Mouse (Mus musculus) limb, embryonic 14.5 days (tissue): ENCODE measurements around the gene Slc16a14. TPM values are rescaled to one million over a fixed set of nuclear protein-coding genes. Genes with fewer than 3 reads are reported as not detected.

Source experiments
- ATAC-seq: fragments of 200-750 bp; cut with Nextera tagmentation; 2 replicates; pipeline ENCODE4 v1.8.0; 2017; ENCODE audit warnings: low read depth, moderate number of reproducible peaks, moderate TSS enrichment; ENCODE audit not compliant: low FRiP score
- DNase-seq: peaks from one replicate; pipeline ENCODE4 v3.0.0-alpha.2; 2015; ENCODE audit warnings: low spot score
- H3K27ac ChIP-seq: fragments of 300-500 bp; sonication (generic); replicated peaks from 2 replicates; pipeline ENCODE4 v1.5.1; 2014; ENCODE audit warnings: low read depth, mild to moderate bottlenecking, low read length, moderate library complexity, mixed read lengths
- H3K27me3 ChIP-seq: fragments of 300-500 bp; sonication (generic); 2 replicates; pipeline ENCODE4 v1.6.1; 2014; ENCODE audit warnings: low read length, mixed read lengths; ENCODE audit not compliant: control insufficient read depth, insufficient read depth
- H3K36me3 ChIP-seq: fragments of 300-500 bp; sonication (generic); 2 replicates; pipeline ENCODE4 v1.6.1; 2014; ENCODE audit warnings: mild to moderate bottlenecking, low read length, moderate library complexity, mixed read lengths; ENCODE audit not compliant: control insufficient read depth, insufficient read depth
- H3K4me1 ChIP-seq: fragments of 300-500 bp; sonication (generic); 2 replicates; pipeline ENCODE4 v1.6.1; 2014; ENCODE audit warnings: antibody characterized with exemption, low read length, mixed read lengths; ENCODE audit not compliant: control insufficient read depth, insufficient read depth
- H3K4me2 ChIP-seq: fragments of 300-500 bp; sonication (generic); replicated peaks from 2 replicates; pipeline ENCODE4 v1.6.1; 2014; ENCODE audit warnings: low read depth, mild to moderate bottlenecking, low read length, moderate library complexity; ENCODE audit not compliant: severe bottlenecking
- H3K4me3 ChIP-seq: fragments of 300-500 bp; sonication (generic); replicated peaks from 2 replicates; pipeline ENCODE4 v1.5.1; 2014; ENCODE audit warnings: low read length
- H3K9ac ChIP-seq: fragments of 300-500 bp; sonication (generic); 2 replicates; pipeline ENCODE4 v1.6.1; 2014; ENCODE audit warnings: mild to moderate bottlenecking, low read depth, low read length, moderate library complexity; ENCODE audit not compliant: severe bottlenecking
- H3K9me3 ChIP-seq: fragments of 300-500 bp; sonication (generic); 2 replicates; pipeline ENCODE4 v1.6.1; 2016; ENCODE audit warnings: low read length; ENCODE audit not compliant: control insufficient read depth
- POLR2A ChIP-seq: fragments of 200-500 bp; IDR thresholded peaks from 2 replicates; pipeline ENCODE4 v1.8.0; 2012; ENCODE audit warnings: inconsistent platforms, mild to moderate bottlenecking, moderate library complexity, borderline replicate concordance; ENCODE audit not compliant: insufficient read depth, insufficient read length; ENCODE audit errors: extremely low read depth
- WGBS: fragments of 180-500 bp; shearing (Covaris S2); extraction: QIAGEN DNeasy Blood & Tissue Kit; methylation state at CpG from one replicate; pipeline ENCODE4 v1.1.7; 2014; 5-methylcytosine and 5-hydroxymethylcytosine counted together
- polyA plus RNA-seq, 2 experiments: library from polyadenylated mRNA; depleted of rRNA in 1 of 2; stranded (reverse) in 1 of 2; unstranded in 1 of 2; fragments of >200 nt; fragmentation: Nextera tagmentation in 1 of 2; extraction: Ambion mirVana in 1 of 2; gene quantifications; 2 replicates each; pipeline versions ENCODE4 v1.2.1 to v1.2.3; 2012 to 2014

Slc16a14 gene
- polyA plus RNA-seq, 2 experiments = 0.15 to 0.18 TPM

DNA sequence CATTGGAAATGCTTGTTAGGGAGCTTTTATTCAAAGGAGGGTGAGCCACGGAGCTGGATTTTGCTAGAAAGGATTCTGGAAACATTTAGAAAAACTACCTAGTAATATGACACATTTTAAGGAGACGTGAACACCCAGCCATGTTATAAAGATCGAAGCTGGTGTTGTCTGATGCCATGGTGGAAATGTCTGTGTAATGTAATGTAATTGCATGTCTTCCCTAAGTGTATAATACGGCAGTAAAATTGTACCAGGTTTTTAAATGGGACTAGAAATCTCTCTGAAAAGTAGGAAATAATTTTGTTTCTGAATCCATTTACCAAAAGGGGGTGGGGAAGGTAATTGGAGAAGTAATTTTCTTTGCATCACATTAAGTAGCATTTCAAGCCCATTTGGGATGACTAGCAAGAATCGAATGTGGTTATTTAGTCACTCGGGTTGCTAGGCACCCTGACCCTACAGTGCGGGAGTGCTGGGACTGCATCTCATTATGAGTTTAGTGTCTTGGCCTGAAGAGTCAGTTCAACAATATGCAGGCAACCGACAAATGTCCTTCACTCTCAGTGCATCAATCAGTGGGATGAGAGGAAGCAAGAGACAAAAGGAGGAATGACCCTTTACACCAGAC is 24.6 kb downstream of the Slc16a14 start:
- Histone ChIP-seq H3K4me2 (no peak overlapping the region), H3K36me3 (no peaks in the 10 kb centered on the region), H3K27me3 (no peaks in the 10 kb centered on the region), H3K4me1 (no peaks in the 10 kb centered on the region), H3K4me3 (no peak overlapping the region), H3K9me3 (no peaks in the 10 kb centered on the region), H3K9ac (no peak overlapping the region), H3K27ac (no peak overlapping the region)
- 69% methylated on average over 8 of the region's 8 CpGs for WGBS
- DNase-seq (no peak), ATAC-seq (no peak)
- no peak for TF ChIP-seq POLR2A

DNA sequence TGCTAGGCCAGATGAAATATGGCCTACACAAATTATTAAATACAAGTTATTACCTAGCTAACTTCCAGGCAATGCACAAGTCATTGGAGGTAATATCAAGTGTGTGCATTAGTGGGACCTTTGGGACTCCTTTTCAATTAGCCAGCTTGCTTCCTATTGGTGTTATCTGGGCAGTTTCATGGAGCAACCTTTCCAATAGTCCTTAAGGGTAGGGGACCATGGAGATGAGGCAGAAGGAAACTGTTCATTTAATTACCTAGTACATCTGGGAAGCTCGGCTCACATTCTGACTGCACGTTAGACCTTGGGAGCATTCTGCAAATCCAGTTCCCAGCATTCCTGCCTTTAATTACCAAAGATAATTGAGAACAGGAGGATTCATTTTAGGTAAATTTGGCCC is 30.5 kb downstream of the Slc16a14 start:
- no peak for ATAC-seq
- no peak for TF ChIP-seq POLR2A
- Histone ChIP-seq H3K27ac (no peak overlapping the region), H3K36me3 (no peaks in the 10 kb centered on the region), H3K4me3 (no peak overlapping the region), H3K9me3 (no peaks in the 10 kb centered on the region), H3K9ac (no peak overlapping the region), H3K27me3 (no peaks in the 10 kb centered on the region), H3K4me2 (no peak overlapping the region), H3K4me1 (no peaks in the 10 kb centered on the region)
- no peak for DNase-seq
- 45% methylated on average over 2 of the region's 2 CpGs for WGBS

DNA sequence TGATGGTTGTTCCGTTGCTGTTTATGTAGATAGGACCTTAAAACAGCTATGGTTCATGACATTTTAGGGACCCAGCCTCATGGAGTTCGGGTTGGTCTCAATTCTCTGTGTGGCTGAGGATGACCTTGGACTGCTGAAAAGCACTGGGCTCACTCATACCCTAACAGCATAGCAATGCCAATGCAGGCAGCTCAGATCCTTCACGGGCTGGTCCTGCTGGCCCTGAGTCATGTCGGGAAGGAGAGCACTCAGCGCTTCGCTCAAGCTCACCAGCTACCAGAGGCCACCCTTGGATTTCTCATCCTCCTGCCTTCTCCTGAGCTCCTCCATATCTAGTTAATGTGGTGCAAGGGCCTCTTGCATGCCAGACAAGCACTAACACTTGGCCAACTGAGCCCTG is 35.8 kb downstream of the Slc16a14 start:
- 90% methylated on average over 6 of the region's 6 CpGs for WGBS

DNA sequence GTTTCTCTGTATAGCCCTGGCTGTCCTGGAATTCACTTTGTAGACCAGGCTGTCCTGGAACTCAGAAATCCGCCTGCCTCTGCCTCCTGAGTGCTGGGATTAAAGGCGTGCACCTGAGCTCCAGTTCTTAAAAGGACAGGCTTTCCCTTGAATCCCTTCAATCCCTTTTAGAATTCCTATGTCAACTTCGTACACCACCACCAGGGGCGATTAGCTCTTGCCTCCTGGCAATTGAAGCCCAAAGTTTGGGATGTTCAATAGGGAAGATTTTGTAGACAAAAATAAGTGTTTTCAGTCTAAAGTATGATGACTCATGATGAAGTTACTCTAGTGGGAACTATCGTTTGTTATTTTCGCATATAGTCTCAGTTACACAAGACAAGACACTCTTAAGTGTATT is 37.6 kb downstream of the Slc16a14 start:
- 81% methylated on average over 6 of the region's 6 CpGs for WGBS
- TF ChIP-seq POLR2A = no peak
- no peaks in the 10 kb centered on the region for H3K9me3 ChIP-seq

More for the DNA sequence above, 35.8 kb downstream of the Slc16a14 start:
- Histone ChIP-seq H3K9ac (no peak overlapping the region), H3K36me3 (no peaks in the 10 kb centered on the region), H3K27ac (no peak overlapping the region), H3K27me3 (no peaks in the 10 kb centered on the region), H3K4me1 (no peaks in the 10 kb centered on the region), H3K4me2 (no peak overlapping the region), H3K9me3 (no peaks in the 10 kb centered on the region), H3K4me3 (no peak overlapping the region)
- DNase-seq = no peak
- no peak for ATAC-seq
- no peak for TF ChIP-seq POLR2A

DNA sequence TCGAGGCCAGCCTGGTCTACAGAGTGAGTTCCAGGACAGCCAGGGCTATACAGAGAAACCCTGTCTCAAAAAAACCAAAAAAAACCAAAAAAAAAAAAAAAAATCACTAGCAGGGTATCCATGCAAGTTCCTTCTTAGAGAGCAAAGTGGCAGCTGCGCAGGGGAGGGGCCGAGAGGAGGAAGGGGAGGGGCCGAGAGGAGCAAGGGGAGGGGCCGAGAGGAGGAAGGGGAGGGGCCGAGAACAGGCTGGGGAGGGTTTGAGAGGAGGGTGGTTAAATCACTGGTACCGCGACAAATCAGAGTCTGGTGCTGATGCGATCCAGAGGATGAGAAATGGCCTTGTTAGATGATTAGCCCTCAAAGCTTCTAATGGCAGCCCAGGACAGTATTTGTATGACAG is 43.2 kb downstream of the Slc16a14 start:
- H3K9me3 ChIP-seq = no peaks in the 10 kb centered on the region
- no peaks in the 10 kb centered on the region for H3K4me1 ChIP-seq
- no peak overlapping the region for H3K9ac ChIP-seq
- no peak for ATAC-seq
- DNase-seq = no peak
- no peaks in the 10 kb centered on the region for H3K36me3 ChIP-seq
- H3K4me2 ChIP-seq = no peak overlapping the region
- no peak overlapping the region for H3K4me3 ChIP-seq
- H3K27me3 ChIP-seq = no peaks in the 10 kb centered on the region
- H3K27ac ChIP-seq = no peak overlapping the region
- whole genome bisulfite sequencing = 88% methylated on average over 9 of the region's 9 CpGs
- TF ChIP-seq POLR2A = no peak

More for the DNA sequence above, 37.6 kb downstream of the Slc16a14 start:
- ATAC-seq = no peak
- H3K4me2 ChIP-seq = no peak overlapping the region
- no peaks in the 10 kb centered on the region for H3K36me3 ChIP-seq
- H3K4me1 ChIP-seq = no peaks in the 10 kb centered on the region
- no peak overlapping the region for H3K27ac ChIP-seq
- no peak for DNase-seq
- no peak overlapping the region for H3K9ac ChIP-seq
- H3K27me3 ChIP-seq = no peaks in the 10 kb centered on the region
- no peak overlapping the region for H3K4me3 ChIP-seq
